Mouse (Mus musculus) A20 (cell line): Measurements from ENCODE around the gene Trh.

ENCODE experiments used
- DNase-seq: peaks from one replicate; pipeline ENCODE4 v3.0.0-alpha.2; 2011; ENCODE audit warnings: low read depth, low spot score

Gene Trh

GRCm38 (mm10) chr6:92244591-92244990, at the start of gene Trh:
Gene Trh (minus strand): TSS chr6:92244650.
- DNase-seq = no peak

- DNase-seq = no peak
These were observed 46.4 kb upstream of the Trh start for GRCm38 (mm10) chr6:92290826-92291225.

- DNase-seq = no peak
These were observed 42.4 kb upstream of the Trh start for GRCm38 (mm10) chr6:92286889-92287288.

GRCm38 (mm10) chr6:92286258-92286888, 41.9 kb upstream of the Trh start:
- DNase-seq = peak; percentile 45

GRCm38 (mm10) chr6:92285559-92285958, 41.1 kb upstream of the Trh start:
- DNase-seq = no peak

GRCm38 (mm10) chr6:92277179-92277578, 32.7 kb upstream of the Trh start:
- no peak for DNase-seq

- DNase-seq = no peak
These were observed 29.3 kb upstream of the Trh start for GRCm38 (mm10) chr6:92273652-92274322.

GRCm38 (mm10) chr6:92272601-92273000, 28.2 kb upstream of the Trh start:
- DNase-seq = no peak

- peak; percentile 60 for DNase-seq
These were observed 24.6 kb upstream of the Trh start for GRCm38 (mm10) chr6:92269019-92269418.

GRCm38 (mm10) chr6:92268001-92268400, 23.6 kb upstream of the Trh start:
- DNase-seq = no peak

GRCm38 (mm10) chr6:92261162-92261843, 16.9 kb upstream of the Trh start:
- no peak for DNase-seq

- DNase-seq = no peak
These were observed 10.9 kb upstream of the Trh start for GRCm38 (mm10) chr6:92255346-92255745.

GRCm38 (mm10) chr6:92253253-92253870, 8.9 kb upstream of the Trh start:
- no peak for DNase-seq

GRCm38 (mm10) chr6:92247215-92247919, 2.9 kb upstream of the Trh start:
- DNase-seq = no peak

- DNase-seq = no peak
These were observed 1.9 kb upstream of the Trh start for GRCm38 (mm10) chr6:92246335-92246734.

GRCm38 (mm10) chr6:92241178-92241906, 3.1 kb downstream of the Trh start:
- peak; percentile 35 for DNase-seq

- DNase-seq = no peak
These were observed 9.4 kb downstream of the Trh start for GRCm38 (mm10) chr6:92235036-92235435.

- no peak for DNase-seq
These were observed 12.7 kb downstream of the Trh start for GRCm38 (mm10) chr6:92231762-92232161.

- no peak for DNase-seq
These were observed 13.1 kb downstream of the Trh start for GRCm38 (mm10) chr6:92231356-92231755.

- peak; percentile 58 for DNase-seq
These were observed 14.9 kb downstream of the Trh start for GRCm38 (mm10) chr6:92229586-92229985.

- DNase-seq = peak; percentile 68
These were observed 15.3 kb downstream of the Trh start for GRCm38 (mm10) chr6:92229103-92229502.
